Mouse (Mus musculus): ENCODE measurements around the gene Naglu.

Naglu gene

GRCm38 (mm10) chr11:101069391-101070188 is at the start of gene Naglu:
TSS of gene Naglu (plus strand) at chr11:101070012.
- DNase-seq (ENCODE audit: low read depth, low spot score): peak; percentile 90

GRCm38 (mm10) chr11:101023371-101023770 is 46.4 kb upstream of the Naglu start:
- no peak for DNase-seq (ENCODE audit: low read depth, low spot score)

GRCm38 (mm10) chr11:101024001-101024400 is 45.8 kb upstream of the Naglu start:
- no peak for DNase-seq (ENCODE audit: low read depth, low spot score)

- DNase-seq (ENCODE audit: low read depth, low spot score): no peak
These were observed 42.7 kb upstream of the Naglu start for GRCm38 (mm10) chr11:101027121-101027520.

GRCm38 (mm10) chr11:101029320-101029719 is 40.5 kb upstream of the Naglu start:
- no peak for DNase-seq (ENCODE audit: low read depth, low spot score)

GRCm38 (mm10) chr11:101030136-101030807 is 39.5 kb upstream of the Naglu start:
- DNase-seq (ENCODE audit: low read depth, low spot score): no peak

- DNase-seq (ENCODE audit: low read depth, low spot score): no peak
These were observed 39.0 kb upstream of the Naglu start for GRCm38 (mm10) chr11:101030808-101031156.

- no peak for DNase-seq (ENCODE audit: low read depth, low spot score)
These were observed 38.3 kb upstream of the Naglu start for GRCm38 (mm10) chr11:101031470-101031869.

- DNase-seq (ENCODE audit: low read depth, low spot score): no peak
These were observed 35.8 kb upstream of the Naglu start for GRCm38 (mm10) chr11:101033856-101034500.

GRCm38 (mm10) chr11:101034614-101035327 is 35.0 kb upstream of the Naglu start:
- no peak for DNase-seq (ENCODE audit: low read depth, low spot score)

- DNase-seq (ENCODE audit: low read depth, low spot score): no peak
These were observed 34.5 kb upstream of the Naglu start for GRCm38 (mm10) chr11:101035328-101035695.

GRCm38 (mm10) chr11:101037795-101038194 is 32.0 kb upstream of the Naglu start:
- DNase-seq (ENCODE audit: low read depth, low spot score): no peak

GRCm38 (mm10) chr11:101045826-101046225 is 24.0 kb upstream of the Naglu start:
- no peak for DNase-seq (ENCODE audit: low read depth, low spot score)

GRCm38 (mm10) chr11:101046440-101046839 is 23.4 kb upstream of the Naglu start:
- DNase-seq (ENCODE audit: low read depth, low spot score): no peak

GRCm38 (mm10) chr11:101047502-101047901 is 22.3 kb upstream of the Naglu start:
- DNase-seq (ENCODE audit: low read depth, low spot score): no peak

GRCm38 (mm10) chr11:101050359-101050758 is 19.5 kb upstream of the Naglu start:
- no peak for DNase-seq (ENCODE audit: low read depth, low spot score)

- DNase-seq (ENCODE audit: low read depth, low spot score): no peak
These were observed 18.7 kb upstream of the Naglu start for GRCm38 (mm10) chr11:101051051-101051493.

GRCm38 (mm10) chr11:101051617-101052016 is 18.2 kb upstream of the Naglu start:
- no peak for DNase-seq (ENCODE audit: low read depth, low spot score)

GRCm38 (mm10) chr11:101052751-101053473 is 16.9 kb upstream of the Naglu start:
- DNase-seq (ENCODE audit: low read depth, low spot score): no peak

- DNase-seq (ENCODE audit: low read depth, low spot score): no peak
These were observed 15.8 kb upstream of the Naglu start for GRCm38 (mm10) chr11:101053974-101054373.

GRCm38 (mm10) chr11:101055418-101055817 is 14.4 kb upstream of the Naglu start:
- no peak for DNase-seq (ENCODE audit: low read depth, low spot score)

Data from CD4-positive helper T cell, adult 2 months (primary cell).